Mouse (Mus musculus) midbrain, embryonic 13.5 days (tissue): ENCODE results near the gene Cldn4. TPM values are rescaled to one million over a fixed set of nuclear protein-coding genes. Genes with fewer than 3 reads are reported as not detected.
"Not testable (repeated sequence)": the region's sequence is repeated elsewhere in the genome, so short reads cannot be mapped to it uniquely, and the experiment has no call there.

Experiments
- ATAC-seq: fragments of 200-750 bp; cut with Nextera tagmentation; 2 replicates; pipeline ENCODE4 v1.8.0; 2017; ENCODE audit warnings: mild to moderate bottlenecking, moderate TSS enrichment, moderate library complexity
- H3K27ac ChIP-seq: fragments of 300-500 bp; sonication (generic); 2 replicates; pipeline ENCODE4 v1.5.1; 2015; ENCODE audit warnings: inconsistent platforms, mild to moderate bottlenecking, moderate library complexity
- H3K27me3 ChIP-seq: fragments of 300-500 bp; sonication (generic); 2 replicates; pipeline ENCODE4 v1.6.1; 2015; ENCODE audit warnings: mild to moderate bottlenecking, inconsistent platforms
- H3K36me3 ChIP-seq: fragments of 300-500 bp; sonication (generic); 2 replicates; pipeline ENCODE4 v1.6.1; 2015; ENCODE audit warnings: mild to moderate bottlenecking, inconsistent platforms
- H3K4me1 ChIP-seq: fragments of 300-500 bp; sonication (generic); replicated peaks from 2 replicates; pipeline ENCODE4 v1.6.1; 2015; ENCODE audit warnings: inconsistent platforms
- H3K4me2 ChIP-seq: fragments of 300-500 bp; sonication (generic); replicated peaks from 2 replicates; pipeline ENCODE4 v1.6.1; 2015; ENCODE audit warnings: moderate library complexity, mild to moderate bottlenecking, inconsistent platforms
- H3K4me3 ChIP-seq: fragments of 300-500 bp; sonication (generic); replicated peaks from 2 replicates; pipeline ENCODE4 v1.5.1; 2015; ENCODE audit warnings: mild to moderate bottlenecking, inconsistent platforms
- H3K9ac ChIP-seq: fragments of 300-500 bp; sonication (generic); replicated peaks from 2 replicates; pipeline ENCODE4 v1.6.1; 2015; ENCODE audit warnings: mild to moderate bottlenecking, inconsistent platforms
- H3K9me3 ChIP-seq: fragments of 300-500 bp; sonication (generic); 2 replicates; pipeline ENCODE4 v1.6.1; 2016; ENCODE audit warnings: mild to moderate bottlenecking, inconsistent platforms
- WGBS: fragments of 180-500 bp; shearing (Covaris S2); methylation state at CpG from one replicate; pipeline ENCODE4 v1.1.7; 2015; 5-methylcytosine and 5-hydroxymethylcytosine counted together
- polyA plus RNA-seq: library from polyadenylated mRNA; unstranded; fragments of >200 nt; fragmentation: Nextera tagmentation; extraction: Ambion mirVana; gene quantifications from 2 replicates; pipeline ENCODE4 v1.2.1, GENCODE M21; 2015

Cldn4 gene
- polyA plus RNA-seq, 1 experiment from 2014 or later: not detected

GRCm38 (mm10) chr5:134976164-134976563 lies 29.4 kb upstream of the Cldn4 start:
- H3K4me1 ChIP-seq: no peaks in the 10 kb centered on the region
- 88% methylated on average over 2 of the region's 2 CpGs for WGBS
- H3K36me3 ChIP-seq: no peaks in the 10 kb centered on the region
- H3K9ac ChIP-seq: no peak overlapping the region
- H3K4me3 ChIP-seq: no peak overlapping the region
- no peak overlapping the region for H3K27ac ChIP-seq
- no peaks in the 10 kb centered on the region for H3K27me3 ChIP-seq
- ATAC-seq: no peak
- no peak overlapping the region for H3K4me2 ChIP-seq
- no peaks in the 10 kb centered on the region for H3K9me3 ChIP-seq

GRCm38 (mm10) chr5:134974921-134975320 lies 28.2 kb upstream of the Cldn4 start:
- ATAC-seq: no peak
- no peak overlapping the region for H3K4me2 ChIP-seq
- H3K9ac ChIP-seq: no peak overlapping the region
- H3K27ac ChIP-seq: no peak overlapping the region
- no peaks in the 10 kb centered on the region for H3K4me1 ChIP-seq
- H3K27me3 ChIP-seq: no peaks in the 10 kb centered on the region
- H3K4me3 ChIP-seq: no peak overlapping the region
- WGBS: 62% methylated on average over 2 of the region's 2 CpGs
- H3K9me3 ChIP-seq: no peaks in the 10 kb centered on the region
- H3K36me3 ChIP-seq: no peaks in the 10 kb centered on the region

GRCm38 (mm10) chr5:134974294-134974693 lies 27.6 kb upstream of the Cldn4 start:
- no peak overlapping the region for H3K9ac ChIP-seq
- no peaks in the 10 kb centered on the region for H3K9me3 ChIP-seq
- H3K27me3 ChIP-seq: no peaks in the 10 kb centered on the region
- no peaks in the 10 kb centered on the region for H3K4me1 ChIP-seq
- ATAC-seq: no peak
- no peaks in the 10 kb centered on the region for H3K36me3 ChIP-seq
- no peak overlapping the region for H3K4me2 ChIP-seq
- WGBS: 79% methylated on average over 7 of the region's 7 CpGs
- H3K27ac ChIP-seq: no peak overlapping the region
- no peak overlapping the region for H3K4me3 ChIP-seq

GRCm38 (mm10) chr5:134973526-134973925 lies 26.8 kb upstream of the Cldn4 start:
- no peak overlapping the region for H3K27ac ChIP-seq
- H3K4me2 ChIP-seq: no peak overlapping the region
- H3K9me3 ChIP-seq: no peaks in the 10 kb centered on the region
- H3K9ac ChIP-seq: no peak overlapping the region
- H3K4me3 ChIP-seq: no peak overlapping the region
- ATAC-seq: no peak
- WGBS: 87% methylated on average over 7 of the region's 7 CpGs
- H3K4me1 ChIP-seq: no peaks in the 10 kb centered on the region
- no peaks in the 10 kb centered on the region for H3K36me3 ChIP-seq
- no peaks in the 10 kb centered on the region for H3K27me3 ChIP-seq

GRCm38 (mm10) chr5:134973081-134973480 lies 26.3 kb upstream of the Cldn4 start:
- no peak for ATAC-seq
- Histone ChIP-seq H3K4me3 (no peak overlapping the region), H3K36me3 (no peaks in the 10 kb centered on the region), H3K4me2 (no peak overlapping the region), H3K27me3 (no peaks in the 10 kb centered on the region), H3K4me1 (no peaks in the 10 kb centered on the region), H3K27ac (no peak overlapping the region), H3K9me3 (no peaks in the 10 kb centered on the region), H3K9ac (no peak overlapping the region)

- Histone ChIP-seq H3K9me3 (no peaks in the 10 kb centered on the region), H3K27me3 (peaks cover 19% of the 10 kb centered on the region), H3K27ac (no peak overlapping the region), H3K9ac (no peak overlapping the region), H3K36me3 (no peaks in the 10 kb centered on the region), H3K4me2 (no peak overlapping the region), H3K4me3 (no peak overlapping the region), H3K4me1 (peaks cover 9% of the 10 kb centered on the region)
- ATAC-seq: no peak
- WGBS: 88% methylated on average over 8 of the region's 8 CpGs
Measured at GRCm38 (mm10) chr5:134970671-134971070, 23.9 kb upstream of the Cldn4 start.

GRCm38 (mm10) chr5:134967164-134967944 lies 20.6 kb upstream of the Cldn4 start:
- 80% methylated on average over 20 of the region's 20 CpGs for WGBS
- Histone ChIP-seq H3K36me3 (no peaks in the 10 kb centered on the region), H3K9me3 (no peaks in the 10 kb centered on the region), H3K9ac (no peak overlapping the region), H3K4me1 (peaks cover 10% of the 10 kb centered on the region), H3K4me2 (no peak overlapping the region), H3K27me3 (peaks cover 20% of the 10 kb centered on the region), H3K27ac (no peak overlapping the region), H3K4me3 (no peak overlapping the region)
- ATAC-seq: no peak

- Histone ChIP-seq H3K27ac (no peak overlapping the region), H3K4me2 (peak overlapping the region; percentile 40), H3K9ac (0 out of 2 replicates have a peak overlapping the region, but pooled peaks have one; percentile 12), H3K9me3 (no peaks in the 10 kb centered on the region), H3K27me3 (peaks cover 20% of the 10 kb centered on the region), H3K4me1 (peaks cover 10% of the 10 kb centered on the region), H3K4me3 (peak overlapping the region; percentile 20), H3K36me3 (no peaks in the 10 kb centered on the region)
- 5% methylated on average over 32 of the region's 33 CpGs for WGBS
- peak; percentile 45 for ATAC-seq
Measured at GRCm38 (mm10) chr5:134965852-134966821, 19.4 kb upstream of the Cldn4 start.

- Histone ChIP-seq H3K27ac (no peak overlapping the region), H3K4me1 (peaks cover 10% of the 10 kb centered on the region), H3K36me3 (no peaks in the 10 kb centered on the region), H3K9ac (no peak overlapping the region), H3K4me2 (peak overlapping the region; percentile 40), H3K4me3 (no peak overlapping the region), H3K27me3 (peaks cover 20% of the 10 kb centered on the region), H3K9me3 (no peaks in the 10 kb centered on the region)
- 4% methylated on average over 10 of the region's 10 CpGs for WGBS
- peak; percentile 55; the same call in 1 of the 2 replicates for ATAC-seq
Measured at GRCm38 (mm10) chr5:134965473-134965851, 18.7 kb upstream of the Cldn4 start.

- not testable (repeated sequence) for ATAC-seq
- peaks cover 20% of the 10 kb centered on the region for H3K27me3 ChIP-seq
Measured at GRCm38 (mm10) chr5:134964655-134965054, 17.9 kb upstream of the Cldn4 start.

GRCm38 (mm10) chr5:134963546-134963945 lies 16.8 kb upstream of the Cldn4 start:
- Histone ChIP-seq H3K27ac (no peak overlapping the region), H3K4me3 (no peak overlapping the region)
- WGBS: 49% methylated on average over 5 of the region's 5 CpGs

More at GRCm38 (mm10) chr5:134964655-134965054, 17.9 kb upstream of the Cldn4 start:
- H3K4me1 ChIP-seq, H3K27ac ChIP-seq, H3K36me3 ChIP-seq, H3K4me3 ChIP-seq, H3K4me2 ChIP-seq, H3K9ac ChIP-seq, H3K9me3 ChIP-seq: not testable (repeated sequence)

GRCm38 (mm10) chr5:134961519-134961918 lies 14.8 kb upstream of the Cldn4 start:
- H3K4me1 ChIP-seq: peaks cover 10% of the 10 kb centered on the region
- no peaks in the 10 kb centered on the region for H3K36me3 ChIP-seq
- 98% methylated on average over 2 of the region's 2 CpGs for WGBS
- ATAC-seq: no peak
- no peak overlapping the region for H3K4me2 ChIP-seq
- no peaks in the 10 kb centered on the region for H3K9me3 ChIP-seq
- no peak overlapping the region for H3K4me3 ChIP-seq
- no peak overlapping the region for H3K9ac ChIP-seq
- peaks cover 8% of the 10 kb centered on the region; the same call in 1 of the 2 replicates for H3K27me3 ChIP-seq
- H3K27ac ChIP-seq: no peak overlapping the region

More at GRCm38 (mm10) chr5:134963546-134963945, 16.8 kb upstream of the Cldn4 start:
- Histone ChIP-seq H3K27me3 (peaks cover 20% of the 10 kb centered on the region), H3K9ac (no peak overlapping the region), H3K9me3 (no peaks in the 10 kb centered on the region), H3K4me2 (no peak overlapping the region), H3K36me3 (no peaks in the 10 kb centered on the region), H3K4me1 (peaks cover 10% of the 10 kb centered on the region)
- ATAC-seq: no peak
